Mouse (Mus musculus): Measurements from ENCODE around the gene Kcnh4.

DNA sequence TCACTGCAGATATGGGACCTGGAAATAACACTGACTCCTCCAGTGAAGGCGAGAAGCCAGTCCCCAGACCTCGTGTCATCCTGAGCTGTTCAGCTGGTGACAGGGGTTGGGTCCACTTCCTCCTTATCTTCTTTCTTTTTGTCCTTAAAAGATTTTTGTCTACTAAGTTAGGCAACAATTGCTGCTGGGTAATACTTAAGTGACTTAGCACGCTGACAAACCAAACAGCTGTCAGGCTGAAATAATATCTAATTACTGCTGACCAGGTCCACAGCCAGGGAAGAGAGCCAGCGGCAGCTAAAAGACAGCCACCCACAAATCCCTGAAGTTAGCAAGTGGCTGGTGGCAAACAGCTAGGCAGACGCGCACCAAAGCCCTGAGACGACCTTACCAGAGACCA, 45.8 kb upstream of the Kcnh4 start:
- no peak for TF ChIP-seq CTCF (conservative IDR thresholded peaks at IDR 0.05; ENCODE audit: low read length)
- no peak for TF ChIP-seq NANOG (IDR thresholded peaks at IDR 0.05; ENCODE audit: borderline replicate concordance, low read length)
